Mouse (Mus musculus): ENCODE measurements at regions not wholly inside any gene's neighbourhood (a gene's known extent, or its start where the extent isn't known, plus 50 kb on each side); places are given as distances from the start of the nearest gene placed in this dataset.

GRCm38 (mm10) chr9:23535872-23536271, 313.0 kb downstream of the Bmper start:
- no peak for DNase-seq

- DNase-seq: no peak
These were observed 315.2 kb downstream of the Bmper start for GRCm38 (mm10) chr9:23538051-23538450.

GRCm38 (mm10) chr9:23551692-23552091, 328.8 kb downstream of the Bmper start:
- DNase-seq: no peak

GRCm38 (mm10) chr9:23553766-23554165, 330.9 kb downstream of the Bmper start:
- no peak for DNase-seq

GRCm38 (mm10) chr9:23557601-23558000, 334.7 kb downstream of the Bmper start:
- no peak for DNase-seq

GRCm38 (mm10) chr9:23561924-23562323, 339.0 kb downstream of the Bmper start:
- DNase-seq: no peak

- no peak for DNase-seq
These were observed 344.2 kb downstream of the Bmper start for GRCm38 (mm10) chr9:23567081-23567480.

- DNase-seq: peak; percentile 6
These were observed 347.3 kb downstream of the Bmper start for GRCm38 (mm10) chr9:23570150-23570549.

- no peak for DNase-seq
These were observed 353.4 kb downstream of the Bmper start for GRCm38 (mm10) chr9:23576314-23576713.

GRCm38 (mm10) chr9:23580155-23580554, 357.3 kb downstream of the Bmper start:
- DNase-seq: no peak

GRCm38 (mm10) chr9:23581039-23581606, 358.2 kb downstream of the Bmper start:
- peak; percentile 39 for DNase-seq

GRCm38 (mm10) chr9:23584561-23584960, 361.7 kb downstream of the Bmper start:
- DNase-seq: no peak

- DNase-seq: no peak
These were observed 366.1 kb downstream of the Bmper start for GRCm38 (mm10) chr9:23589024-23589423.

- no peak for DNase-seq
These were observed 369.0 kb downstream of the Bmper start for GRCm38 (mm10) chr9:23591906-23592305.

- DNase-seq: no peak
These were observed 377.7 kb downstream of the Bmper start for GRCm38 (mm10) chr9:23600623-23601022.

Data from liver (tissue).